Mouse (Mus musculus): ENCODE results near the gene Rdh12. TPM values are rescaled to one million over a fixed set of nuclear protein-coding genes. Genes with fewer than 3 reads are reported as not detected.

Rdh12 gene
- total and polyA plus RNA-seq, 3 experiments: 6.3 to 11.0 (median 6.5) TPM

DNA sequence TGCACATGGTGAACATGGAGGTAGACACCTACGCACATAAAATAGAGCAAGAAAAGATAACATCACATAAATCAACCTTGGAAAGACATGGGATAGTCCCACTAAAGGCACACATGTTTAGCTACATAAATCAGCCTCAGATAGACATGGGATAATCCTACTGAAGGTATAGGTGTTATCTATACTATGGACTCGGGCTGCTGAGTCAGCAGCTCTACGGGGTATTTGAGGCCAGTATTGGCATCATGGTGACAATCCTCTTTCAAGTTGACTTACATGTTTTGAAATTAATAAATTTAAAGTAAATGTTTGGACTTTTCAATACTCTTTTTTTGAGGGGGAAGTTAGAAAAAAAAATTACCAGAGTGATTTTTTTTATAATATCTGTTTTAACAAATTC lies 45.8 kb upstream of the Rdh12 start:
- in situ Hi-C loops (cut with MboI; ENCODE audit: low pct_ligation_motif_present, low pct_unique_long_range_greater_than_20kb, low sequenced_read_pairs) (no loop called here), dilution Hi-C loops (cut with MboI; ENCODE audit: extremely low pct_ligation_motif_present, extremely low pct_unique_long_range_greater_than_20kb, low sequenced_read_pairs) (no loop called here)
- Histone ChIP-seq H3K9me3 (replicated peaks; ENCODE audit: low read length) (no peaks in the 10 kb centered on the region), H3K4me2 (ENCODE audit: insufficient read depth, low read depth, poor library complexity, severe bottlenecking) (no peak overlapping the region), H3K4me3 (replicated peaks in 1 of 3; ENCODE audit: low read depth in 2 of 3, low read length in 2 of 3, poor library complexity in 1 of 3) (no peak overlapping the region), H3K27ac (ENCODE audit: insufficient read depth, low read depth) (no peak overlapping the region), H3K27me3 (replicated peaks) (no peaks in the 10 kb centered on the region), H3K9ac (ENCODE audit: insufficient read depth, low read depth) (no peak overlapping the region), H3K79me2 (replicated peaks; ENCODE audit: control insufficient read depth, extremely low read depth, insufficient read depth, poor library complexity, severe bottlenecking) (peaks cover 10% of the 10 kb centered on the region), H3K4me1 (ENCODE audit: control insufficient read depth in 1 of 2, insufficient read depth in 2 of 2) (peaks cover 0 to under 1% of the 10 kb centered on the region in 2 experiments; a peak in 2 of 4 replicates), H3K36me3 (replicated peaks in 1 of 2; ENCODE audit: control insufficient read depth in 1 of 2, insufficient read depth in 1 of 2, low read length in 1 of 2) (peaks cover 54 to 96% of the 10 kb centered on the region in 2 experiments)
- DNase-seq (ENCODE audit: extremely low read depth): no peak
- no peak for TF ChIP-seq USF2 (conservative IDR thresholded peaks at IDR 0.05; ENCODE audit: low read depth, low read length)
- peak; percentile 70; the same call in 1 of the 2 replicates for TF ChIP-seq MAFK (IDR thresholded peaks at IDR 0.05; ENCODE audit: insufficient replicate concordance, low read length)

DNA sequence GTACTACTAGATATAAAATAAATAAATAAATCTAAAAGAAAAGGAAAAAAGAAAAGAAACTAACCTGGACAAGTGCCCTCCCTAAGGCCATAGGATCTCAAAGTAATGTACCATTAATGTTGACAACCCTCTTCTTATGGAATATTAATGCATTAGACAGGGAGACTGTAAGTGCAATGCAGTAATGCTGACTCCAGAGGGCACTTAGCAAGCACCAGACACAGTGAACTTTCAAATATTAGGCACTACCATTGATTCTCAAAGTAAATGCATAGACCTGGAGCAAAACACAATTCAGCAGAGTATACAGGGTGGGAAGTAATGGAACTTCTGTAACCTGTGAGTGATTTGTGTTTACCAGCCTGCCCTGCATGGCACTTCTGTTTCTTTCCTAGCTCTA lies 39.5 kb upstream of the Rdh12 start:
- Histone ChIP-seq H3K4me3 (replicated peaks in 1 of 3; ENCODE audit: low read depth in 2 of 3, low read length in 2 of 3, poor library complexity in 1 of 3) (no peak overlapping the region), H3K9me3 (replicated peaks; ENCODE audit: low read length) (no peaks in the 10 kb centered on the region), H3K27ac (ENCODE audit: insufficient read depth, low read depth) (no peak overlapping the region), H3K4me1 (ENCODE audit: control insufficient read depth in 1 of 2, insufficient read depth in 2 of 2) (peaks cover 0 to 29% of the 10 kb centered on the region in 2 experiments; a peak in 2 of 4 replicates), H3K36me3 (replicated peaks in 1 of 2; ENCODE audit: control insufficient read depth in 1 of 2, insufficient read depth in 1 of 2, low read length in 1 of 2) (peaks cover 19 to 59% of the 10 kb centered on the region in 2 experiments), H3K27me3 (replicated peaks) (no peaks in the 10 kb centered on the region), H3K9ac (ENCODE audit: insufficient read depth, low read depth) (no peak overlapping the region), H3K4me2 (ENCODE audit: insufficient read depth, low read depth, poor library complexity, severe bottlenecking) (no peak overlapping the region), H3K79me2 (replicated peaks; ENCODE audit: control insufficient read depth, extremely low read depth, insufficient read depth, poor library complexity, severe bottlenecking) (peaks cover 39% of the 10 kb centered on the region)
- DNase-seq (ENCODE audit: extremely low read depth): no peak
- dilution Hi-C loops (cut with MboI; ENCODE audit: extremely low pct_ligation_motif_present, extremely low pct_unique_long_range_greater_than_20kb, low sequenced_read_pairs): no loop called here
- in situ Hi-C loops (cut with MboI; ENCODE audit: low pct_ligation_motif_present, low pct_unique_long_range_greater_than_20kb, low sequenced_read_pairs): no loop called here
- TF ChIP-seq ZNF384 (IDR thresholded peaks at IDR 0.05; ENCODE audit: low read depth, low read length) (no peak), ZC3H11A (IDR thresholded peaks at IDR 0.05; ENCODE audit: low read depth, low read length) (no peak), RAD21 (IDR thresholded peaks at IDR 0.05; ENCODE audit: low read depth, low read length) (peak; percentile 12), ETS1 (conservative IDR thresholded peaks at IDR 0.05; ENCODE audit: low read depth, low read length) (no peak), JUND (conservative IDR thresholded peaks at IDR 0.05; ENCODE audit: low read depth, low read length) (no peak), SMC3 (IDR thresholded peaks at IDR 0.05; ENCODE audit: low read depth, low read length) (peak; percentile 24), E2F4 (IDR thresholded peaks at IDR 0.05; ENCODE audit: insufficient replicate concordance, low read depth, low read length) (no peak), ELF1 (IDR thresholded peaks at IDR 0.05; ENCODE audit: low read depth, low read length) (no peak), CTCF (conservative IDR thresholded peaks at IDR 0.05 in 1 of 2, IDR thresholded peaks at IDR 0.05 in 1 of 2; ENCODE audit: low read depth in 2 of 2, low read length in 2 of 2) (peak in 1 of 2 experiments; percentile 35; a peak in 2 of 4 replicates), KAT2A (IDR thresholded peaks at IDR 0.05; ENCODE audit: insufficient replicate concordance, low read length) (no peak), HCFC1 (IDR thresholded peaks at IDR 0.05; ENCODE audit: low read depth, low read length) (no peak), ZKSCAN1 (IDR thresholded peaks at IDR 0.05; ENCODE audit: borderline replicate concordance, low read depth, low read length) (no peak), CHD2 (IDR thresholded peaks at IDR 0.05; ENCODE audit: low read length) (no peak), ZMIZ1 (IDR thresholded peaks at IDR 0.05; ENCODE audit: low read depth, low read length) (no peak)
